Mouse (Mus musculus) brown adipose tissue, adult 24 weeks (tissue): Measurements from ENCODE around the gene Htra2. TPM values are rescaled to one million over a fixed set of nuclear protein-coding genes. Genes with fewer than 3 reads are reported as not detected.

Experiments
- H3K27ac ChIP-seq: fragments of 200-500 bp; replicated peaks from 2 replicates; pipeline ENCODE4 v1.5.1; 2012; ENCODE audit warnings: low read depth, mild to moderate bottlenecking, low read length
- H3K4me1 ChIP-seq: fragments of 200-500 bp; 2 replicates; pipeline ENCODE4 v1.6.1; 2012; ENCODE audit warnings: low read length, mixed read lengths; ENCODE audit not compliant: control insufficient read depth, insufficient read depth, insufficient read length
- H3K4me3 ChIP-seq: fragments of 200-500 bp; 2 replicates; pipeline ENCODE4 v1.5.1; 2012; ENCODE audit warnings: low read depth, mild to moderate bottlenecking, low read length, moderate library complexity; ENCODE audit not compliant: insufficient read depth
- polyA plus RNA-seq: library from polyadenylated mRNA; stranded (reverse); fragments of >200 nt; gene quantifications from 2 replicates; pipeline ENCODE4 v1.2.4, GENCODE M21; 2012; ENCODE audit not compliant: missing spikeins, insufficient read depth, insufficient read length

Htra2 gene
- polyA plus RNA-seq, 1 experiment: 42.8 TPM

DNA sequence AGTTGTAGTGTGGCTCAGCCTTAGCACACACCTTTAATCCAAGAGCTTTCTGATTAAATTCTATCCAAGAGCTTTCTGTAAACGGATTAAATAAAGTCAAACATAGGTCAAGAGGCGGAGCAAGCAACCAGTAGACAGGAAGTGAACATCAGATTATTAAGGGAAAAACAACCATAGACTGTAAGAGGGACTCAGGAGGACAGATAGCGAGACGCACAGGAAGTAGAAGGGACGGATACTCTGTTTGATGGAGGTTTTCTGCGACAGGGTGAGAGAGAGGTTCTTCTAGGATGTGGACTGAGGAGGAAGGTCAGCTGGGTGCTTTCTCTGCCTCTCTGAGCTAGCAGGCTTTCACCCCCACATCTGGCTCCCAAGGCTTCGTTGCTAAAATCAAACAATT lies 45.1 kb downstream of the Htra2 start:
- H3K4me3 ChIP-seq: no peak overlapping the region
- 0 out of 2 replicates have a peak overlapping the region, but pooled peaks have one; percentile 10 for H3K27ac ChIP-seq
- no peaks in the 10 kb centered on the region for H3K4me1 ChIP-seq

DNA sequence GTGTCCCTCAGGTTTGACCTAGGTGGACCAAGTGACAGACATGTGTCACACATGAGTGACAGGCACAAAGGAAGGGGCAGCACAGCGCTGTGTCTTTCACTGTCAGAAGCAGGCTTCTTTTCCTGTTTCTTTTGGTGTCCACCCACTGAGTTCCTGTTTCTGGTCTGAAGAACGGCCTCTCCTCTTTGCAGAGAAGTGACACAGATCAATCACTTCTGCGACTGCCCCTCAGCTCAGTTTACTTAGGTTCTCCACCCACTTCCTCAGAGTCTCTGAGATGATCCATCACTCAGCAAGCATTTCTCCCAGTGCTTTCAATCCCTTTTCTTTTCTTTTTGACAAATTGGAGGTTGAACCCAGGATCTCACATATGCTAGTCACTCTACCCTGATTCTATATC lies 46.4 kb downstream of the Htra2 start:
- Histone ChIP-seq H3K4me1 (peaks cover 2% of the 10 kb centered on the region; the same call in 1 of the 2 replicates), H3K4me3 (no peak overlapping the region), H3K27ac (peak overlapping the region; percentile 39)

DNA sequence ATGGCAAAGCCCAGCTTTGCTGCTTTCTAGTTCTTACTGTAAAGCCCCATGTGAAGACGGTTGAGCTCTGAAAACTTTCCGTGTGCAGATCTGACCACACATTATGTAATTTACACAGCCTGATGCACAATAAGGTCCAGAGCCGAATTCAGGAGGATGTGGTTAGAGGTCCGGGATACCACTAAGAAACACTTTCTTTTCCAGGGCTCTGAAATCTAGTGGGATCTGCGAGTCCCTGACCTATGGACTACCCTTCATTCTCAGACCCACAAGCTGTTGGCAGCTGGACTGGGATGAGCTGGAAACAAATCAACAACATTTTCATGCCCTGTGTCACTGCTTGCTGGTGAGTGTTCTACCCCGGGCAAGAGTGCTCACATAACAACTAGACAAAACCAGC lies 49.0 kb downstream of the Htra2 start:
- Histone ChIP-seq H3K4me1 (peaks cover 2% of the 10 kb centered on the region; the same call in 1 of the 2 replicates), H3K27ac (no peak overlapping the region), H3K4me3 (no peak overlapping the region)

DNA sequence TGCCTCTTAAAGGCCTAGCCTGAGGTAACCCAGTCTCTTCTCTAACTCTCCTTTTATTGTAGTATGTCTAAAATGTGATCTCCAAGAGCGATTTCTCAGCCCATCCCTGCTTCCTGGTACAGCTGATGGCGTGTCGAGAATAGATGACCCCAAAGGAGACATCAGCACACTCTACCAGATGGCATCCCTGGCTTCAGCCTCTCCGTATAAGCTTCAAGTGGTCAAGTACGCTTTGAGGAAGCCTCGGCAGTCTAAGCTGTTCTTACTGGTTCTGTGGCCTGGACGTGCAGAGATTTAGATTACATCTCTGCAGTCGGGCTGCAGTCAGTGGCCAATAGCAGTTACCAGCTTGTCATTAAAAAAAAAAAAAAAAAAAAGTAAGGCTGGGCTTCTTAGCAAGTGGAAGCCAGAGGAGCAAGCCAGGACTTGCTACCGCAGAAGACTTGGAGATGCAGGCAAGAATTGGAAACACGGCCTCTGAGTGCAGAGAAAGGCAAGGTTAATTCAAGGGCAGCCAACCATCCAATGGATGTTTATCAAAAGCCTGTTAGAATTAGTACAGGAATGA lies 49.5 kb downstream of the Htra2 start:
- Histone ChIP-seq H3K4me3 (no peak overlapping the region), H3K4me1 (peaks cover 2% of the 10 kb centered on the region; the same call in 1 of the 2 replicates), H3K27ac (peak overlapping the region; percentile 82)

DNA sequence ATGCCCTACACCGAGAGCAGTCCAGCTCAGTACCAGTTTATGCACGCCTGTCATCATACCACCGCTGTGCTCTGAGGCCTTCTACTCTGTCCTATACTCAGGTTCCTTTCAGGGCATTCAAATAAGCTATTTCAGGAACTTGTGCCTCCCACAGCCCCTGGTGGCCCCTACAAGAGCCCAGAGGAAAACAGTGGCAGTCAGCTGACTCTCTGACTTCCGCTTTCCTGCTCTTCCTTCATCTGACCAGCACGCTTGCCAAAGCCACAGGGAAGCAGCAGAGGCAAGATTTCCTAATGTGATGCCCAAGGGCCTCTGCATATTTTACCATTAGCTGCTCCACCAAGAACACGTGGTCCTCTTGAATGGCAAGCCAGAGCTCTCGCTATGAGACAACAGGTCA lies 50.2 kb downstream of the Htra2 start:
- Histone ChIP-seq H3K27ac (peak overlapping the region; percentile 82), H3K4me3 (0 out of 2 replicates have a peak overlapping the region, but pooled peaks have one; percentile 20), H3K4me1 (peaks cover 2% of the 10 kb centered on the region; the same call in 1 of the 2 replicates)

DNA sequence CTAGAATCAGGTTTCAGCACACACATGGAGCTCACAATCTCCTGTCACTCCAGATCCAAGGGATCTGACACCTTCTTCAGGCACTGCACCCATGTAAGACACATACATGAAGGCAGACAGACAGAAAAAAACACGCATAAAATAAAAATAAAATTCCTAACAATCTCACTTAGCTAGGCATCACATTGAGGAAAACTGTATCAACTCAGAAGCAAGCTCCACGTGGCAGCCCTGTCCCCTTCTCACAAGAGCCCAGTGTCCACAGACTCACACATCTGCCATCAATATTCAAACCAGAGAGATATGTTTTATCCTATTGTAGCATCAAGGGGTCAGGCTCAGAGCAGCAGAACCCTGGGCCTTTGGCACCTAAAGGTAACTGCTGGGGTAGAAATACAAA lies 50.8 kb downstream of the Htra2 start:
- Histone ChIP-seq H3K4me3 (peak overlapping the region; percentile 20; the same call in 1 of the 2 replicates), H3K27ac (peak overlapping the region; percentile 60), H3K4me1 (peaks cover 2% of the 10 kb centered on the region; the same call in 1 of the 2 replicates)

DNA sequence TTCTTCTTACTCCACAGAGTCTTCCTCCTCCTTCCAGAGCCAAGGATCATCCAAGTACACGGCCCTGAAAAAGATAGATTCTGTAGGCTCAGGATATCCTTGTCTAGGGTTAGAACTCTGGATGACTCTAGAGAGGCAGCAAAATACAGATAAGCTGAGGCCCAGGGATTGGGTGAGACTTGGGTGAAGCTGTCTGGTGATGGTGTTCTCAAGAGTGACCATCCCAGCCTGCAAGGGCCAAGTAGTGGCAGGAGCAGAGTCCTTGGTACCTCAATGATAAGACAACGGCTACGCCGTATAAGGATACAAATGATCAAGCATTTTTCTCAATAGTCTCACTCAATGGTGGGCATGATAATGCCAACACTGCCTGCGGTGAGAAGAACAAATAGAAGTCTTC lies 51.2 kb downstream of the Htra2 start:
- H3K4me1 ChIP-seq: peaks cover 2% of the 10 kb centered on the region; the same call in 1 of the 2 replicates
- no peak overlapping the region for H3K4me3 ChIP-seq
- H3K27ac ChIP-seq: peak overlapping the region; percentile 40; the same call in 1 of the 2 replicates

DNA sequence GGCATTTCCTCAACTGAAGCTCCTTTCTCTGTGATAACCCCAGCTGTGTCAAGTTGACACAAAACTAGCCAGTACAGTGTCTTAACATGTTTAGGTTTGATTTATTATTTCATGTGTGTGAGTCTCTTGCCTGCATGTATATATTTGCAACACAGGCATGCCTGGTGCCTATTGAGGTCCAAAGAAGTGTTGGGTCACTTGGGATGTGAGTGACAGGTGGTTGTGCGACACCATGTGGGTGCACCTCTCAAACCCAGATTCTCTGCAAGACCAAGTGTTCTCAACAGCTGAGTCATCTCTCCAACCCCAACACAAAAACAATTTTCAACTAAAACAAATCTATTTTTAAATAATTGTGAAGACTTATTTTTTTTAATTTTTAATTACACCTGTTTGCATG lies 52.0 kb downstream of the Htra2 start:
- H3K27ac ChIP-seq: no peak overlapping the region
- H3K4me1 ChIP-seq: peaks cover 5% of the 10 kb centered on the region; the same call in 1 of the 2 replicates
- no peak overlapping the region for H3K4me3 ChIP-seq

Other genes with a start within 250 kb of the Htra2 start
- gene Sema4f, start 115.5 kb downstream of the Htra2 start, polyA plus RNA-seq: not detected in 2 replicates
- gene M1ap, start 108.4 kb downstream of the Htra2 start, polyA plus RNA-seq: not detected in 2 replicates
- 1.3 and 1.5 TPM in 2 replicates for gene Dok1, start 21.8 kb downstream of the Htra2 start, polyA plus RNA-seq
- gene Loxl3, start 21.1 kb downstream of the Htra2 start, polyA plus RNA-seq: 0.63 and 1.6 TPM in 2 replicates
- 78.0 and 97.2 TPM in 2 replicates for gene Aup1, start 752 bp downstream of the Htra2 start, polyA plus RNA-seq
- gene Dqx1, start 2.6 kb upstream of the Htra2 start, polyA plus RNA-seq: 0.79 TPM in 1 of 2 replicates, not detected in the other
- not detected in 2 replicates for gene Tlx2, start 15.0 kb upstream of the Htra2 start, polyA plus RNA-seq
- 16.5 and 22.5 TPM in 2 replicates for gene Pcgf1, start 22.6 kb upstream of the Htra2 start, polyA plus RNA-seq
- gene Lbx2, start 31.1 kb upstream of the Htra2 start, polyA plus RNA-seq: not detected in 2 replicates
- gene Ccdc142, start 46.3 kb upstream of the Htra2 start, polyA plus RNA-seq: not detected in 2 replicates
- not detected in 2 replicates for gene Gm42688, start 46.3 kb upstream of the Htra2 start, polyA plus RNA-seq
- gene Mrpl53, start 53.8 kb upstream of the Htra2 start, polyA plus RNA-seq: 172 and 202 TPM in 2 replicates
- gene Mogs, start 60.2 kb upstream of the Htra2 start, polyA plus RNA-seq: 6.0 and 6.2 TPM in 2 replicates
- gene Wbp1, start 66.3 kb upstream of the Htra2 start, polyA plus RNA-seq: 62.1 and 70.3 TPM in 2 replicates
- gene Ino80b, start 70.2 kb upstream of the Htra2 start, polyA plus RNA-seq: 8.7 and 13.1 TPM in 2 replicates
- gene Rtkn, start 80.2 kb upstream of the Htra2 start, polyA plus RNA-seq: 4.5 and 7.1 TPM in 2 replicates
- gene Wdr54, start 101.1 kb upstream of the Htra2 start, polyA plus RNA-seq: not detected in 2 replicates
- not detected in 2 replicates for gene 1700003E16Rik, start 101.1 kb upstream of the Htra2 start, polyA plus RNA-seq
- 31.0 and 31.2 TPM in 2 replicates for gene Dctn1, start 110.6 kb upstream of the Htra2 start, polyA plus RNA-seq
- not detected in 2 replicates for gene Slc4a5, start 164.6 kb upstream of the Htra2 start, polyA plus RNA-seq